Mouse (Mus musculus): ENCODE results near the gene Slc12a8.

Slc12a8 gene

DNA sequence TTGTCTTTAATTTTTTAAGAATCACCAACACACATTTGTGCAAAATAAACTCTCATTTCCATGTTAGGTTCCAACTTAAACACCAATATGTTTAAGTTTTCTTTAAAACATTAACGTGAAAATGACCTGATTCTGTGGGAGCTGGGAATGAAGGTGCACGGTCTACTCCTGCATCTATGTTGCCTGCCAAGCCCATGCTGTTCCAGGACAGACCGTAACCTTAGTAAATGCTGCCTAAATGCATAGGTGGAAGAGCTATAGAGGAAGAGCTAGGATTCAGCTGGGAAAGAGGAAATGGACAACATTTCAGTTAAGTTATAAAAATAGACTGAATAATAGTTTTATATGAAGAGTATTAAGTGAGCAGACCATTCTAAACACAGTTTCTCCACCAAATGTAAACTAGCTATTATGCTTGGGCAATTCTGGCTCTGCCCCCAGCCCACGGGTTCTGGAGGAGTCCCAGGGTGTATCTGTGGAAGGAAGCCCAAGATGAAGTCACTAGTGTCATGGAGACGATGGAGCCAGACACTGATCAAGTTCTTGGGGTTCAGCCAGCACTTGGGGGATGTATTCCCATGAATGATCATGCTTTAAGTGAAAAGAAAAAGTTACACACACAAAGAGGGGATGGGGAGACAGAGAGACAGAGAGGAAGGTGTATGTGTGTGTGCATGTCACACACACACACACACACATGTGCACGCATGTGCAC, 95.1 kb downstream of the Slc12a8 start:
- no peak for DNase-seq (ENCODE audit: inconsistent ontology term)

GRCm38 (mm10) chr16:33615986-33616385, 98.9 kb downstream of the Slc12a8 start:
- no peak for DNase-seq (ENCODE audit: inconsistent ontology term)

- DNase-seq (ENCODE audit: inconsistent ontology term), result no peak
These were observed 104.7 kb downstream of the Slc12a8 start for GRCm38 (mm10) chr16:33621836-33622235.

DNA sequence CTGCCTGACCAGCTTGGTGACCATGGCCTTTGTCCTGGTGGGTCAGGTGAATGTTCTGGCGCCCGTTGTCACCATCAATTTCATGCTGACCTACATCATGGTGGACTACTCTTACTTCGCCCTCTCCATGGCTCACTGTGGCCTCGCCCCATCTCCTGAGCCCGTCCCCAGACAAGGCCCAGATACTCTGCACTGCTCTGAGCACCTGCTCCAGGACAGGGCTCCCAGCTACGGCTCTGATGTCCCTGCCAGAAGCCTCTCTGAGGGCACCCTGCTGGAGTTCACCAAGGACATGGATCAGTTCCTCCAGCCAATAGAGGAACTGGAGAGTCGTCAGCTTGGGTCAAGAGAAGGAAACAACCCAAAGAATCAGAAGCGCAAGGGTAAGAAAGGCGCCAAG, 107.5 kb downstream of the Slc12a8 start:
- DNase-seq (ENCODE audit: inconsistent ontology term), result no peak

DNA sequence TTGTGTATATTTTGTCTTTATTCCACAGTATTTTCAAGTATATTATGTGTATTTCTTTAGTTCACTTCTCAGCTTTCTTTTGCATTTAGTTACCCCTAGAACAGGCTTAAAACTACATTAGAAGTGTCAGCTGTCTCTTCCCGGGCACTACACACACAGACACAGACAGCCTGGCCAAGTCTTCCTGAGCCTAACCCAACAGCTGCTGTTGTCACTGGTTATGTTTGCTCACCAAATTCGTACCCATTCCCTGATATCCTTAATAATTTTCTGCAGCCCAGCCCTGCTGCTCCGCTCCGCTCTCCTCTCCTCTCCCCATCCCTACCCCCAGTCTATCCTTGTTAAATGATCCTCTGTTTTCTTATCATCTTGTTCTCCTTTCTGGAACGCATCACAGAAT, 112.4 kb downstream of the Slc12a8 start:
- no peak for DNase-seq (ENCODE audit: inconsistent ontology term)

GRCm38 (mm10) chr16:33635836-33636595, 118.9 kb downstream of the Slc12a8 start:
- DNase-seq (ENCODE audit: inconsistent ontology term), result no peak

DNA sequence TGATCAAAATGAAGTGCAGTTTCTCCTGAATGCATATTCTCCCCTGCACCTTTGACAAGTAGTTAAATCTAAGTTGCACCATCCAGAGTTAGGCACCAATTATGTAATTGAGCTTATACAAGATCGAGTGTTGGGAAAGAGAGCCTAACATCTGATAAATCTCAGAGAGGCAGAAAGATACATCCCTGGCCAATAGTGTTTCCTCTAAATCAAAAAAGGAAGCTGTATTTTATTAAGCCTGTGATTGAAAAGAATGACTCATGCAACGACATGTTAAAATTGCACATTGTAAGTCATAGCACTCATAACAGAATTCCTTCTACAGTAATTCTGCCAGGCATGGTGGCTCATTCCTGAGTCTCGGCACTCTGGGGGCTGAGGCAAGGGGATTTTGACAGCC, 124.7 kb downstream of the Slc12a8 start:
- no peak for DNase-seq (ENCODE audit: inconsistent ontology term)

DNA sequence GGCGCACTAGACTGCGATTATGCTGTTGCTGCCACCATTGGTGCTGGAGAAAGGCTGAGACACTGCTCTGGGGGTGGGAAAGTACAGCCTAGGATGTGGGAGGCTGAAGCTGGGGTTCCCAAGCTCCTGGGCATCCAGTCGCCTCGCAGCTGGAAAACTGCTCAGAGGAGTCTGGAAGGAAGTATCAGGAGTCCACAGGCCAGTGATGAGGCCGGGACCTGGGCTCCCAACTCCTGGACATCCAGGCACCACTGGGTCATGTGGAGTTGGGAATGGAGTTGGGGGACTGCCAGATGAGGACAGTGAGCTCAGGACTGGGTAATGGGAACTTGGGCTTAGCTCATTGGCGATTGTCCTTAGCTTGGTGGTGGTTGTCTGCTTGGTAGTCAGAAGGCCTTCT, 136.0 kb downstream of the Slc12a8 start:
- no peak for DNase-seq (ENCODE audit: inconsistent ontology term)

DNA sequence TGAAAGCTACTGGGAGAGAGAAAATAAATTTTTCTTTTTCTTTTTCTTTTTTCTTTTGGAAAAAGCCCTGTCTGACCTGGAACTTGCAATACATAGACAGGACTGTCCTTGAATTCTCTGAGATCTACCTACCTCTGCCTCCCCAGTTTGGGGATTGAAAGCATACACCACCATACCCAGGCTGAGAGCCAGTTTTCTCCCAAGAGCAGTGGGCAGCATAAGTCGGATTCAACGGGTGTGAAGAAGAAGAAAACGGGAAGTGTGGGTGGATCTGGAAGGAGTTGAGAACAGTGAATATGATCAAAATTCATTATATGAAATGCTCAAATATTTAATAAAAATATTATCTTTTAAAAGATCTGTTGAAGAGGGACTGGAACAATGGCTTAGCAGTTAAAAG, 138.3 kb downstream of the Slc12a8 start:
- DNase-seq (ENCODE audit: inconsistent ontology term), result no peak

DNA sequence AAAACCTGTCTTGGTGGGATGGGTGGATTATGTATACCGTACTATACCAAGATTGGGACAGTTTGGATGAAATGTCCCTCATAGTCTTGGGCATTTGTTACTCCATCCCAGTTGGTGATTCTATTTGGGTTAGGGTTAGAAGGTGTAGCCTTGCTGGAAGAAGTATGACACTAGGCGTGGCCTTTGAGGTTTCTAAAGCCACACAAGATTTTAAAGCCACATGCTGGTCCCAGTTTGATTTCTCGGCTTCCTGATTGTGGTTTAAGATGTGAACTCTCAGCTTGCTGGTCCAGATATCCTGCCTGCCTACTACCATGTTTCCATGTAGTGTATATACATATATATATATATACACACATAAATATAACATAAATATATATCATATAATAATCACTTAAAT, 140.1 kb downstream of the Slc12a8 start:
- no peak for DNase-seq (ENCODE audit: inconsistent ontology term)

DNA sequence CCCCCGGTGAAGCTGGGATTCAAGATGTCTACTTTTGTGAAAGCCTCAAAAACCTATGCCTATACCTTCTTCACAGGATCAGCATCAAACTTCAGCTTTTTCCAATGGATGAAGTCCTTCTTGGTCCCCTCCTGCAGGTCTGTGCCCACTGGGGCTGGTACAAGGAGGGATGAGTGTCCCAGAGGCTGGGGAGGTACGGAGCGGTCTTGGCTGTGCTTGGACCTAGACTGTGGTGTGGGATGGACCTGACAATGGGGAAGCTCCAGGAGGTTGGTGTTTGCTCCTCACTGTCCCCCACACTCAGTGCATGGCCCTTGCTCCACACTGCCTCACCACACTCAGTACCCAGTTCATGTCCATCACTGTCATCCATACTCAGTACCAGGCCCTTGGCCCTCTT, 141.0 kb downstream of the Slc12a8 start:
- DNase-seq (ENCODE audit: inconsistent ontology term), result no peak

DNA sequence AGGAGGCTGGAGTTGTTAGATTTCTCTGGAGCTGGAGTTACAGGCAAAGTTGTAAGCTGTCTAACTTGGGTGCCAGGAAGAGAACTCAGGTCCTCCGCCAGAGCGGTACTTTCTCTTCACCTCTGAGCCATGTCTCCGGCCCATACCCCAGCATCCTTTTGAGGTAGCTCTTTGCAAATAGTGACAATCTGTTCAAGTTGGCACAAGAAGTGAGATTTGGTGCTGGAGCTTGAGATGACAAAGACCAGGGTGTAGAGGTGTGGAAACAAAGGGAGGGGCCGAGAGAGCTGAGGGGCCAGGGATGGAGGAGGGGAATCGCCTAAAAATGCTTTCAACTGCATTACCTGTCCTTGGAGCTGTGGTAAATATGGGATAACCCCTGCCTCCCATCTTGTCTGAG, 142.4 kb downstream of the Slc12a8 start:
- DNase-seq (ENCODE audit: inconsistent ontology term), result no peak

GRCm38 (mm10) chr16:33660125-33660524, 143.0 kb downstream of the Slc12a8 start:
- peak; percentile 24 for DNase-seq (ENCODE audit: inconsistent ontology term)

DNA sequence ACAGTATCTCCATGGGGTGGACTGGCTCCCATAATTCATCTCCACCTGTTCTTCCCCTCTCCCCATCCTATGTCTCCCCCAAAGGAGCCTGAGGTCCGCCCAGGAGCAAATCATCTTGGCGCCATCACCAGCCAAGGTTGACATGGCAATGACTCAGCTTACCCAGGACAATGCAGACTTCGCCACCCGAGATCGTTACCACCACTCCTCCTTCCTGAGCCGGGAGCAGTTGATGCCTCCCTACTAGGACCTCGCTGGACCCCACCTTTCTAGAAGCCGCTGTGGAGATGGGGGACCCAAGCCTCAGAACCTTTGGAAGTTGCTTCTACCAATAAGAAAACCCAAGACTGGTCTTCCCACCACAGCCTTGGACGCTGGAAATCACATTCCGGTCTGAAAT, 145.7 kb downstream of the Slc12a8 start:
- DNase-seq (ENCODE audit: inconsistent ontology term), result no peak

DNA sequence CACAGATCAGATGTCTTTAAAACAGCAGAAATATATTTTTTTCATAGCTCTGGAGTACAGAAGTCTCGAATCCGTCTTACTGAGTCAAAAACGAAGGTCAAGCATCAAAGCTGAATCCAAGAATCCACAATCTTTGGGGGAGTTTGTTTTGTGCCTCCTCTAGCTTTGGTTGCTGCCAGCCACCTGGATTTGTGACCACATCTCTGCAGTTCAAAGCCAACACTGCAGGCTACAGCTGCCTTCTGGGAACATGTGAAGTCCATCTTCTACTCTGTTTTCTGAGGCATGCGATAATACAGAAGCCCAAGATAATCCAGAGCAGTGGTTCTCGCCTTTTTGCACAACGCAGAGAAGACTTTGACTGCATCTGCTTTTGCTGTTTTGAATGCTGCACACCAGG, 149.1 kb downstream of the Slc12a8 start:
- DNase-seq (ENCODE audit: inconsistent ontology term), result no peak

DNA sequence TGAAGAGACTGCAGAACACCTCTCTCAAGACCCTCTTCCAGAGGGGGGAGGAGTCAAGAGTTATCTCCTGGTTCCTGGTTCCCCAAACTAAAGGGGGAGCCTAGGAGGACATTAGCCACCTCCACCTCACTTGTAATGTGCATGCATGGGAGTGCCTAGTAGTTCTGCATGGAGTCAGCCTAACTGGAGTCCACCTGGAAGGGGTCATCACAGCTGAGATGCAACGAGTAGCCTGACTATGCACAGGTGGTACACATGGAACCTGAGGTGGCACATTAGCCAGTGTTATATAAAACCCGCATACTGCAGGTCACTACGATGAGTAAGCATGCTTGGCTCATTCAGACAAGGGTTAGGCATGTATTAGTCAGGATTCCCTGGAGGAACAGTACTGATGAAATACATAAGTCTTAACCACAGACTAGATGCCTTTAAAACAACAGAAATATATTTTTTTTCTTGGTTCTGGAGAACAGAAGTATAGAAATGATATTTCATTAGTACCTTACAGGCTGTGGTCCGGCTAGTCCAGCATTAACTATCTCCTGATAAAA, 149.9 kb downstream of the Slc12a8 start:
- peak; percentile 49 for DNase-seq (ENCODE audit: inconsistent ontology term)

GRCm38 (mm10) chr16:33668448-33668847, 151.3 kb downstream of the Slc12a8 start:
- DNase-seq (ENCODE audit: inconsistent ontology term), result no peak

- DNase-seq (ENCODE audit: inconsistent ontology term), result no peak
These were observed 151.9 kb downstream of the Slc12a8 start for GRCm38 (mm10) chr16:33669072-33669471.

DNA sequence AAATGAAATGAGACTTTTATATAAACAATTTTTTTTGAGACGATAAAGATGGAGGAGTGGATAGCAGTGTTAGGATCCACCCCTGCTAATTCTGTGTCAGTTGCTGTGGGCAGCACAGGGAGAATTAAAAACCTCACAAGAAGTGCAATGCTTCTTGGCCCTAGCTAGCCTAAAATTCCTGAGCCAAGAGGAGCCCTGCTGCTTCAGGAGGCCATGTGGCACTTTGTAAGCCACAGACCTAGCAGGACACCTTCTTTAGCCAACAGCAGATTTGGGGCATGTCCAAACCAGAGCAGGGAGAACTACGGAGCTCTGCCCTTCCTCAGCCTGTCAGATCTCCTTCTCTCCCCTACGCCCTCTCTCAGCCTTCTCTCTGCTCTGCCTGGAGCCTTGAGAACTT, 153.2 kb downstream of the Slc12a8 start:
- peak; percentile 50 for DNase-seq (ENCODE audit: inconsistent ontology term)

- no peak for DNase-seq (ENCODE audit: inconsistent ontology term)
These were observed 153.8 kb downstream of the Slc12a8 start for GRCm38 (mm10) chr16:33670933-33671332.

DNA sequence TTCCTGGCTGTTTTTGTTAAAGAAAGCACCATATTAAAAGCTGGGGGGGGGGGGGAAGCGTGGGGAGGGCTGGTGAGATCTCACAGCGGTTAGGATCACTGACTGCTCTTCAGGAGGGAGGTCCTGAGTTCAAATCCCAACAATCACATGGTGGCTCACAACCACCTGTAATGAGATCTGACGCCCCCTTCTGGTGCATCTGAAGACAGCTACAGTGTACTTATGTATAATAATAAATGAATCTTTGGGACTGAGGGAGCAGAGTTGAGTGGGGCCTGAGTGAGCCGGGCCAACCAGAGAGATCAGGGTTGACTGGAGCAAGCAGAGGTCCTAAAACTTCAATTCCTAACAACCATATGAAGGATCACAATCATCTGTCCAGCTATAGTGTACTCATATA, 155.1 kb downstream of the Slc12a8 start:
- no peak for DNase-seq (ENCODE audit: inconsistent ontology term)

DNA sequence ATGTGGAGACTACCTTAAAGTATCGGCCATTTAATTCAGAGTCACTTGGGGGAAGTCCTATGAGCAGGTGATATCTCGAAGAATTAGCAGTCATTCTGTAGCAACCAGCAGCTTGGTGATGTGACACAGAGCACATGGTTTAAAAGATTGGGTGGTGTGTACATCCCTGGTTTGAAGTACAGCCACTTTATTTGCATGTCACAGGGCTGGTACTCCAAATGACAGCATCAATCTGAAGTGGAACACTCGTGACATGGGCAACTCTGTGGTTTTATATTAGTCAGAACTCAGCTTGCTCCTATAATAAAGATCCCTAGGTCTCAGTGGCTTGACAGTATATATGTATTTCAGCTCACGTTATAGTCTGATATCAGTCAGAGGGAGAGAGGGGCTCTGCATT, 155.5 kb downstream of the Slc12a8 start:
- DNase-seq (ENCODE audit: inconsistent ontology term), result no peak

DNA sequence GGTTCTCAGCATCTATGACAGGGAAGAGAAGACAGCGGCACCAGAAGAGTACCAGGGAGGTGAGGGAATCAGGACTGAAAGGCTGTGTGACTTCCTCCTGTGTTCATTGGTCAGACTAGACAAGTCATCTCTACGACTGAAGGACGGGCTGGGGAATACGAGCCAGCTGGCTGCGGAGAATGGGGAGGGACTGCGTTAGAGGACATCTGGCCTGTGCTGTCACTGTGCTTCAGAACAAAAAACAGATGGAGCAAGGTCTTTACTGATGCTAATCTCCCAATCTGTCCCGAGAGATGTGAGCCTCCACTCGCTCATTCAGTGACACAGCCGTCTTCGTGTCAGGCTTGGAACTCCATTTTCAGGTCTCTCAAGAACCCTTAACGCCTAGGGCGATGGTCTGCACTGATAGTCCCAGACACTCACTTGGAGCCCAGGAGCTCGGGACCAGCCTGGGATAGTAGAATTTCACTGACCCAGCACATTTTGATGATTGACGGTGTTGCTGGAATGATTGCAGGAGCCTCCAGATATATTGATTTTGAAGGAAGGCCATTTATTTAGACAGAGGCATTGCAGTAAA, 156.5 kb downstream of the Slc12a8 start:
- no peak for DNase-seq (ENCODE audit: inconsistent ontology term)

All from Muller cell, postnatal 12 days (primary cell).